Mouse (Mus musculus): Measurements from ENCODE around the gene Prrc2a.

Gene Prrc2a

GRCm38 (mm10) chr17:35105740-35106389, 58.8 kb downstream of the Prrc2a start:
- peak; percentile 27 to 39 for DNase-seq (ENCODE audit: low spot score in 2 of 2)

GRCm38 (mm10) chr17:35104754-35105153, 59.9 kb downstream of the Prrc2a start:
- DNase-seq (ENCODE audit: low spot score in 2 of 2): peak; percentile 26 to 52

- no peak for DNase-seq (ENCODE audit: low spot score in 2 of 2)
Measured at GRCm38 (mm10) chr17:35104079-35104478, 60.6 kb downstream of the Prrc2a start.

GRCm38 (mm10) chr17:35103221-35103690, 61.4 kb downstream of the Prrc2a start:
- peak; percentile 19 to 44 for DNase-seq (ENCODE audit: low spot score in 2 of 2)

GRCm38 (mm10) chr17:35102299-35102698, 62.4 kb downstream of the Prrc2a start:
- no peak for DNase-seq (ENCODE audit: low spot score in 2 of 2)

- DNase-seq (ENCODE audit: low spot score in 2 of 2): no peak
Measured at GRCm38 (mm10) chr17:35101161-35101560, 63.5 kb downstream of the Prrc2a start.

GRCm38 (mm10) chr17:35100196-35100765, 64.4 kb downstream of the Prrc2a start:
- no peak for DNase-seq (ENCODE audit: low spot score in 2 of 2)
